Mouse (Mus musculus): ENCODE measurements at regions not wholly inside any gene's neighbourhood (a gene's known extent, or its start where the extent isn't known, plus 50 kb on each side); places are given as distances from the start of the nearest gene placed in this dataset.

DNA sequence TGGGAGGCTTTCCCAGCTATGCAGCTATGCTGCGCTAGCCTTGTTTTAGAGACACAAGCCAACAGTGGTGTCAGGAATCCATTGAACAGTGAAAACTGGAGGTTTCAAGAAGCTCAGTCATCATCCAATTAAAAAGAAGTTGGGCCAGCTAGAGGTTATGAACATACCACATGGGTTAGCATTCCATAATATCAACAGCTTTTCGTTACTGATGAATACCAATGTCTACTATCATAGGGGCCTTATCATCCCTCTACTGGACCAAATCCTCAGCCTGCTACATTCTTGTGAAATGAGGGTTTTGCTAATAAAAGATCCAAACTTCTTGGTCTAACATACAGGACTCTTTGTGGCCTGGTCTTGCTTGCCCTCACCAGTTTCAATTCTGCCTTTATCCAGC, 124.8 kb upstream of the Fam78b start:
- TF ChIP-seq CTCF (IDR thresholded peaks at IDR 0.05; ENCODE audit: control insufficient read depth, insufficient read depth, low read length) (no peak), POLR2A (IDR thresholded peaks at IDR 0.05; ENCODE audit: borderline replicate concordance, control insufficient read depth, low read depth, low read length) (no peak)
